Mouse (Mus musculus) MEL (cell line): Measurements from ENCODE around the gene Tha1. TPM values are rescaled to one million over a fixed set of nuclear protein-coding genes. Genes with fewer than 3 reads are reported as not detected.

Experiments
- DNase-seq: peaks from one replicate; pipeline ENCODE4 v3.0.0; 2011; ENCODE audit warnings: low read depth, low spot score
- H3K27ac ChIP-seq: 2 replicates; pipeline ENCODE4 v1.5.1; 2012; ENCODE audit warnings: low read depth, mild to moderate bottlenecking, control low read depth, low read length, moderate library complexity; ENCODE audit not compliant: control insufficient read depth
- H3K27me3 ChIP-seq, 2 experiments: fragments of 150-350 bp in 1 of 2; sonication (generic) in 1 of 2; 2 replicates each; pipeline ENCODE4 v1.6.1; 2012; ENCODE audit warnings: low read length in 2 of 2, mild to moderate bottlenecking in 2 of 2, improper control_type of control experiment in 1 of 2, moderate library complexity in 1 of 2; ENCODE audit not compliant: insufficient read depth in 2 of 2, control insufficient read depth in 1 of 2
- H3K36me3 ChIP-seq, 2 experiments: 2 replicates each; pipeline ENCODE4 v1.6.1; 2012 to 2014; ENCODE audit warnings: low read length in 2 of 2, improper control_type of control experiment in 1 of 2, inconsistent platforms in 1 of 2, mild to moderate bottlenecking in 1 of 2; ENCODE audit not compliant: insufficient read depth in 2 of 2, control insufficient read depth in 1 of 2
- H3K4me1 ChIP-seq, 2 experiments: fragments of 150-350 bp in 1 of 2; sonication (generic) in 1 of 2; 2 replicates each; pipeline ENCODE4 v1.6.1; 2012; ENCODE audit warnings: low read length in 2 of 2, improper control_type of control experiment in 1 of 2, mild to moderate bottlenecking in 1 of 2; ENCODE audit not compliant: insufficient read depth in 2 of 2, control insufficient read depth in 1 of 2
- H3K4me3 ChIP-seq, 2 experiments: fragments of 150-350 bp in 1 of 2; sonication (generic) in 1 of 2; 2 replicates each; pipeline ENCODE4 v1.5.1; 2012; ENCODE audit warnings: low read depth in 2 of 2, low read length in 2 of 2, mild to moderate bottlenecking in 2 of 2, moderate library complexity in 2 of 2, control low read depth in 1 of 2, improper control_type of control experiment in 1 of 2; ENCODE audit not compliant: control insufficient read depth in 1 of 2, insufficient read depth in 1 of 2
- H3K79me2 ChIP-seq: 2 replicates; pipeline ENCODE4 v1.6.1; 2012; ENCODE audit warnings: mild to moderate bottlenecking, low read length, moderate library complexity; ENCODE audit not compliant: control insufficient read depth, poor library complexity, insufficient read depth
- H3K9ac ChIP-seq: 2 replicates; pipeline ENCODE4 v1.6.1; 2012; ENCODE audit warnings: low read depth, mild to moderate bottlenecking, control low read depth, low read length, moderate library complexity; ENCODE audit not compliant: control insufficient read depth, poor library complexity, severe bottlenecking
- H3K9me3 ChIP-seq: fragments of 150-350 bp; sonication (generic); replicated peaks from 2 replicates; pipeline ENCODE4 v1.6.1; 2012; ENCODE audit warnings: mild to moderate bottlenecking, low read length, improper control_type of control experiment, moderate library complexity; ENCODE audit not compliant: insufficient read depth
- BHLHE40 ChIP-seq: IDR thresholded peaks from 2 replicates; pipeline ENCODE4 v1.6.1; 2012; ENCODE audit warnings: low read depth, mild to moderate bottlenecking, inconsistent platforms, low read length, improper control_type of control experiment, borderline replicate concordance
- CTCF ChIP-seq, 3 experiments: IDR thresholded peaks in 2 of 3; conservative IDR thresholded peaks in 1 of 3; 2 replicates each; pipeline ENCODE4 v1.5.1; 2011 to 2012; ENCODE audit warnings: low read length in 3 of 3, low read depth in 2 of 3, mild to moderate bottlenecking in 2 of 3, improper control_type of control experiment in 1 of 3, inconsistent platforms in 1 of 3, mixed read lengths in 1 of 3, moderate library complexity in 1 of 3; ENCODE audit not compliant: control insufficient read depth in 1 of 3, insufficient read depth in 1 of 3, poor library complexity in 1 of 3, severe bottlenecking in 1 of 3
- EP300 ChIP-seq, 2 experiments: IDR thresholded peaks; 2 replicates each; pipeline ENCODE4 v1.6.1; 2011; ENCODE audit warnings: improper control_type of control experiment in 2 of 2, low read length in 2 of 2, low read depth in 1 of 2, mild to moderate bottlenecking in 1 of 2
- GATA1 ChIP-seq: IDR thresholded peaks from 2 replicates; pipeline ENCODE4 v1.6.1; 2011; ENCODE audit warnings: low read depth, low read length, improper control_type of control experiment
- JUND ChIP-seq: IDR thresholded peaks from 2 replicates; pipeline ENCODE4 v1.6.1; 2011; ENCODE audit warnings: low read depth, mild to moderate bottlenecking, improper control_type of control experiment, low read length
- KAT2A ChIP-seq: conservative IDR thresholded peaks from 2 replicates; pipeline ENCODE4 v1.6.1; 2012; ENCODE audit warnings: low read depth, low read length, improper control_type of control experiment, inconsistent platforms
- MAFK ChIP-seq: IDR thresholded peaks from 2 replicates; pipeline ENCODE4 v1.6.1; 2011; ENCODE audit warnings: low read depth, mild to moderate bottlenecking, low read length, improper control_type of control experiment, borderline replicate concordance
- MAX ChIP-seq: IDR thresholded peaks from 2 replicates; pipeline ENCODE4 v1.6.1; 2011; ENCODE audit warnings: low read length, improper control_type of control experiment
- MAZ ChIP-seq: IDR thresholded peaks from 2 replicates; pipeline ENCODE4 v1.6.1; 2012; ENCODE audit warnings: low read depth, mild to moderate bottlenecking, inconsistent platforms, low read length, improper control_type of control experiment
- NELFE ChIP-seq: IDR thresholded peaks from 2 replicates; pipeline ENCODE4 v1.6.1; 2011; ENCODE audit warnings: low read depth, low read length, improper control_type of control experiment
- POLR2A ChIP-seq, 2 experiments: IDR thresholded peaks; 2 replicates each; pipeline ENCODE4 v1.6.1; 2011 to 2012; ENCODE audit warnings: low read length in 2 of 2, mild to moderate bottlenecking in 2 of 2, control low read depth in 1 of 2, improper control_type of control experiment in 1 of 2, low read depth in 1 of 2, moderate library complexity in 1 of 2; ENCODE audit not compliant: control insufficient read depth in 1 of 2, insufficient read depth in 1 of 2, poor library complexity in 1 of 2
- POLR2AphosphoS5 ChIP-seq: IDR thresholded peaks from 2 replicates; pipeline ENCODE4 v1.6.1; 2012; ENCODE audit warnings: low read depth, borderline replicate concordance, mild to moderate bottlenecking, inconsistent platforms, low read length, moderate library complexity, mixed read lengths
- RAD21 ChIP-seq: IDR thresholded peaks from 2 replicates; pipeline ENCODE4 v1.6.1; 2011; ENCODE audit warnings: mild to moderate bottlenecking, low read depth, low read length, improper control_type of control experiment
- SMC3 ChIP-seq: IDR thresholded peaks from 2 replicates; pipeline ENCODE4 v1.6.1; 2011; ENCODE audit warnings: low read depth, low read length, improper control_type of control experiment
- USF1 ChIP-seq: IDR thresholded peaks from 2 replicates; pipeline ENCODE4 v1.6.1; 2014; ENCODE audit warnings: low read depth, mild to moderate bottlenecking, inconsistent platforms, low read length, improper control_type of control experiment, moderate library complexity
- USF2 ChIP-seq, 2 experiments: IDR thresholded peaks; 2 replicates each; pipeline ENCODE4 v1.6.1; 2011 to 2012; ENCODE audit warnings: improper control_type of control experiment in 2 of 2, low read length in 2 of 2, borderline replicate concordance in 1 of 2, inconsistent platforms in 1 of 2, low read depth in 1 of 2, mild to moderate bottlenecking in 1 of 2; ENCODE audit not compliant: insufficient read depth in 1 of 2
- ZC3H11A ChIP-seq: IDR thresholded peaks from 2 replicates; pipeline ENCODE4 v1.6.1; 2012; ENCODE audit warnings: low read depth, mild to moderate bottlenecking, inconsistent platforms, low read length, improper control_type of control experiment
- ZKSCAN1 ChIP-seq: IDR thresholded peaks from 2 replicates; pipeline ENCODE4 v1.6.1; 2012; ENCODE audit warnings: low read depth, mild to moderate bottlenecking, inconsistent platforms, low read length, improper control_type of control experiment, moderate library complexity
- ZMIZ1 ChIP-seq: IDR thresholded peaks from 2 replicates; pipeline ENCODE4 v1.6.1; 2012; ENCODE audit warnings: low read depth, mild to moderate bottlenecking, inconsistent platforms, low read length, improper control_type of control experiment, moderate library complexity
- polyA plus RNA-seq, 2 experiments: library from polyadenylated mRNA; stranded (reverse) in 1 of 2; unstranded in 1 of 2; fragments of >175 nt in 1 of 2; fragments of >200 nt in 1 of 2; gene quantifications; 2 replicates each; pipeline versions ENCODE4 v1.2.1 to v1.2.4; 2012; ENCODE audit warnings: low replicate concordance in 2 of 2, low read depth in 1 of 2; ENCODE audit not compliant: insufficient read length in 2 of 2, insufficient read depth in 1 of 2, missing spikeins in 1 of 2
- total RNA-seq: library from RNA; depleted of rRNA; stranded (reverse); fragments of 300-350 nt; gene quantifications from 2 replicates; pipeline ENCODE4 v1.2.3, GENCODE M21; 2012

The Tha1 gene
- total and polyA plus RNA-seq, 3 experiments, result 0.12 TPM; not detected in 2

GRCm38 (mm10) chr11:117875681-117876080 lies 2.4 kb upstream of the Tha1 start:
- no peak for TF ChIP-seq MAFK
- TF ChIP-seq POLR2A (IDR thresholded peaks at IDR 0.05; ENCODE audit: control insufficient read depth in 1 of 2, insufficient read depth in 1 of 2, low read depth in 1 of 2, low read length in 2 of 2, poor library complexity in 1 of 2), result no peak
- TF ChIP-seq MAX, result no peak
- TF ChIP-seq ZMIZ1, result no peak
- TF ChIP-seq USF1, result no peak
- no peak for TF ChIP-seq EP300 (IDR thresholded peaks at IDR 0.05; ENCODE audit: low read depth in 1 of 2, low read length in 2 of 2)
- no peak for TF ChIP-seq SMC3
- no peak for TF ChIP-seq ZKSCAN1
- no peak for TF ChIP-seq RAD21
- TF ChIP-seq, all 39 proteins: peak for 0
- H3K4me1 ChIP-seq, result peaks cover 0 to 5% of the 10 kb centered on the region in 2 experiments; a peak in 3 of 4 replicates
- H3K27me3 ChIP-seq, result peaks cover 2 to 3% of the 10 kb centered on the region in 2 experiments; a peak in 3 of 4 replicates
- H3K4me3 ChIP-seq, result no peak overlapping the region
- no peak overlapping the region for H3K27ac ChIP-seq
- H3K79me2 ChIP-seq, result no peaks in the 10 kb centered on the region
- DNase-seq, result no peak
- H3K9me3 ChIP-seq, result no peaks in the 10 kb centered on the region
- no peak overlapping the region for H3K9ac ChIP-seq
- no peaks in the 10 kb centered on the region for H3K36me3 ChIP-seq

- H3K36me3 ChIP-seq, result no peaks in the 10 kb centered on the region
- no peaks in the 10 kb centered on the region for H3K79me2 ChIP-seq
- no peaks in the 10 kb centered on the region for H3K9me3 ChIP-seq
- DNase-seq, result peak; percentile 42
- peaks cover 0 to 3% of the 10 kb centered on the region in 2 experiments; a peak in 3 of 4 replicates for H3K4me1 ChIP-seq
- no peak overlapping the region for H3K27ac ChIP-seq
- H3K27me3 ChIP-seq, result peaks cover 2 to 3% of the 10 kb centered on the region in 2 experiments; a peak in 3 of 4 replicates
- H3K9ac ChIP-seq, result no peak overlapping the region
- H3K4me3 ChIP-seq, result no peak overlapping the region
- TF ChIP-seq KAT2A, result no peak
- peak; percentile 65 to 72 (median 66) for TF ChIP-seq CTCF (IDR thresholded peaks at IDR 0.05 in 2 of 3, conservative IDR thresholded peaks at IDR 0.05 in 1 of 3; ENCODE audit: control insufficient read depth in 1 of 3, insufficient read depth in 1 of 3, low read depth in 2 of 3, low read length in 3 of 3, poor library complexity in 1 of 3, severe bottlenecking in 1 of 3)
- TF ChIP-seq JUND, result no peak
- TF ChIP-seq MAZ, result no peak
- TF ChIP-seq USF2 (IDR thresholded peaks at IDR 0.05; ENCODE audit: borderline replicate concordance in 1 of 2, insufficient read depth in 1 of 2, low read depth in 1 of 2, low read length in 2 of 2), result no peak
- TF ChIP-seq ZC3H11A, result peak; percentile 56
- TF ChIP-seq SMC3, result peak; percentile 58
- TF ChIP-seq NELFE, result no peak
- TF ChIP-seq BHLHE40, result 0 out of 2 replicates have a peak, but pooled peaks have one; percentile 17
- TF ChIP-seq POLR2AphosphoS5, result no peak
- no peak for TF ChIP-seq GATA1
- peak; percentile 46 for TF ChIP-seq RAD21
Measured at GRCm38 (mm10) chr11:117874419-117874818, 1.1 kb upstream of the Tha1 start.
